Mouse (Mus musculus) midbrain, embryonic 15.5 days (tissue): ENCODE results near the gene Comp. TPM values are rescaled to one million over a fixed set of nuclear protein-coding genes. Genes with fewer than 3 reads are reported as not detected.
A peak's percentile ranks its signal among the peaks of the same experiment; 100 is the strongest.

Experiments
- ATAC-seq: fragments of 200-750 bp; cut with Nextera tagmentation; replicated peaks from 2 replicates; pipeline ENCODE4 v1.8.0; 2017; ENCODE audit warnings: moderate TSS enrichment
- H3K27ac ChIP-seq: fragments of 300-500 bp; sonication (generic); 2 replicates; pipeline ENCODE4 v1.5.1; 2015; ENCODE audit warnings: mild to moderate bottlenecking, inconsistent platforms
- H3K27me3 ChIP-seq: fragments of 300-500 bp; sonication (generic); replicated peaks from 2 replicates; pipeline ENCODE4 v1.6.1; 2015; ENCODE audit warnings: inconsistent platforms
- H3K36me3 ChIP-seq: fragments of 300-500 bp; sonication (generic); replicated peaks from 2 replicates; pipeline ENCODE4 v1.6.1; 2015; ENCODE audit warnings: inconsistent platforms
- H3K4me1 ChIP-seq: fragments of 300-500 bp; sonication (generic); 2 replicates; pipeline ENCODE4 v1.6.1; 2015; ENCODE audit warnings: inconsistent platforms
- H3K4me2 ChIP-seq: fragments of 300-500 bp; sonication (generic); 2 replicates; pipeline ENCODE4 v1.6.1; 2015; ENCODE audit warnings: inconsistent platforms, mild to moderate bottlenecking, moderate library complexity
- H3K4me3 ChIP-seq: fragments of 300-500 bp; sonication (generic); 2 replicates; pipeline ENCODE4 v1.5.1; 2015; ENCODE audit warnings: mild to moderate bottlenecking, inconsistent platforms
- H3K9ac ChIP-seq: fragments of 300-500 bp; sonication (generic); 2 replicates; pipeline ENCODE4 v1.6.1; 2015; ENCODE audit warnings: mild to moderate bottlenecking, inconsistent platforms
- H3K9me3 ChIP-seq: fragments of 300-500 bp; sonication (generic); 2 replicates; pipeline ENCODE4 v1.6.1; 2016; ENCODE audit warnings: inconsistent platforms
- WGBS: fragments of 180-500 bp; shearing (Covaris S2); methylation state at CpG from one replicate; pipeline ENCODE4 v1.1.7; 2015; ENCODE audit warnings: mixed read lengths; 5-methylcytosine and 5-hydroxymethylcytosine counted together
- polyA plus RNA-seq: library from polyadenylated mRNA; unstranded; fragments of >200 nt; fragmentation: Nextera tagmentation; extraction: Ambion mirVana; gene quantifications from 2 replicates; pipeline ENCODE4 v1.2.1, GENCODE M21; 2015

Gene Comp
- polyA plus RNA-seq, 1 experiment from 2014 or later, result 0.57 TPM

DNA sequence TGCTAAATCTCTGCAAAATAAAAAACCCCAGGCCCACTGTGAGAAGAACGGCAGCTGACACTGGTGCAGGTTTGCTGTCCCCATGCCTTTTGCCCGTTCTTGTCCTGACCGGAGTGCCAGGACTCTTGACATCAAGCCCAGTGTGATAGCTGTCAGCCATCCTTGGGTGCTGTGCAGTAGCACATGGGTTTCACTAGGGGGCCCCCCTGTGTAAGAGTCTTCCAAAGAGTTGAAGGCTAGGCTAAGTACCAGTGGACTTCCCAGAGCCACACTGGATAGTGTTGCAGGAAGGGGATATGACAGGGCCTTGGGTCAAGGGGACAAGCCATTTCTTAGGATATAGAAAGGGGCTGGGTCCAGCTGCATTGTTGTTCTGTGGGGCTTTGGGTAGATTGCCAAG lies 9.9 kb downstream of the Comp start:
- Histone ChIP-seq H3K9ac (no peak overlapping the region), H3K27me3 (peaks cover 14% of the 10 kb centered on the region), H3K4me2 (no peak overlapping the region), H3K9me3 (no peaks in the 10 kb centered on the region), H3K36me3 (peaks cover 16% of the 10 kb centered on the region; the same call in 1 of the 2 replicates), H3K4me1 (no peaks in the 10 kb centered on the region), H3K4me3 (no peak overlapping the region), H3K27ac (no peak overlapping the region)
- 59% methylated on average over 3 of the region's 3 CpGs for WGBS
- peak; percentile 44; the same call in 1 of the 2 replicates for ATAC-seq

DNA sequence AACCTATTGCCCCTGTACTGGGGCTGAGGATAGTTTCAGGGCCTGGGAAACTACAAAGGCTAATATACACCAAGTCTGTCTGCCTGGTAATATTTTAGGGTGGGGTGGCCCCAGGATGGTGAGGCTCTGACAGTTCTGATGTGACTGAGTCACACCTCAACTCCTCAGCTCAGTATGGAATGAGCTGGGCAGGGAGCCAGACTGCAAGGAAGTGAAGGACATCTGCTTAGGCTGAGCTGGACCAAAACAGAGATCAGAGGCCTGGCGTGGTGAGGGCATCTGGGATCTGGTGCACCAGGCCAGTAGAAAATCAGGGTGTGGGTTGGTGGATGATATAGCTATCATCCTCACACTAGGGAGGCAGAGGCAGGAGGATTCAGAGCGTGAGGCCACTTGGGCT lies 16.3 kb downstream of the Comp start:
- Histone ChIP-seq H3K9me3 (no peaks in the 10 kb centered on the region), H3K9ac (no peak overlapping the region), H3K27me3 (no peaks in the 10 kb centered on the region), H3K36me3 (peaks cover 18% of the 10 kb centered on the region; the same call in 1 of the 2 replicates), H3K4me1 (no peaks in the 10 kb centered on the region), H3K4me3 (no peak overlapping the region), H3K27ac (no peak overlapping the region), H3K4me2 (no peak overlapping the region)
- no peak for ATAC-seq
- 98% methylated on average over 2 of the region's 2 CpGs for WGBS

DNA sequence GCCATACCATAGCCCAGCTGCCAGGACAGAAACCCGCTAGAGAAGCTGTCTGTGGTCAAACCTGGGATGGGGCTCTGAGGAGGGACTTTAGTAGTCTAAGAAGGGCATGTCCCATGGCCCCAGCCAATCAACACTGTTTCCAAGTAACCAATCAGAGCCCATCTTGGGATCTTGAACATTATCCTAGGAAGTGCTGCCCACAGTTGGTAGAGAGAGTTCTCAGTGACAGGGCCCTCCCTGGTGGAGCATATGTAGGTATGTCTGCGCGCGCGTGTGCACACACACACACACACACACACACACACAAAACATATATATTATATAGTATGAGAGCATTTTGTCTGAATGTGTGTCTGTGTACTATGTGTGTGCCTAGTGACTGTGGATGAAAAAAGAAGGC lies 19.7 kb downstream of the Comp start:
- no peak for ATAC-seq
- no peak overlapping the region for H3K4me3 ChIP-seq
- WGBS, result 79% methylated on average over 5 of the region's 5 CpGs
- H3K27me3 ChIP-seq, result no peaks in the 10 kb centered on the region
- no peak overlapping the region for H3K4me2 ChIP-seq
- no peak overlapping the region for H3K27ac ChIP-seq
- H3K4me1 ChIP-seq, result no peaks in the 10 kb centered on the region
- H3K9me3 ChIP-seq, result no peaks in the 10 kb centered on the region
- no peak overlapping the region for H3K9ac ChIP-seq
- H3K36me3 ChIP-seq, result peaks cover 3% of the 10 kb centered on the region; the same call in 1 of the 2 replicates

DNA sequence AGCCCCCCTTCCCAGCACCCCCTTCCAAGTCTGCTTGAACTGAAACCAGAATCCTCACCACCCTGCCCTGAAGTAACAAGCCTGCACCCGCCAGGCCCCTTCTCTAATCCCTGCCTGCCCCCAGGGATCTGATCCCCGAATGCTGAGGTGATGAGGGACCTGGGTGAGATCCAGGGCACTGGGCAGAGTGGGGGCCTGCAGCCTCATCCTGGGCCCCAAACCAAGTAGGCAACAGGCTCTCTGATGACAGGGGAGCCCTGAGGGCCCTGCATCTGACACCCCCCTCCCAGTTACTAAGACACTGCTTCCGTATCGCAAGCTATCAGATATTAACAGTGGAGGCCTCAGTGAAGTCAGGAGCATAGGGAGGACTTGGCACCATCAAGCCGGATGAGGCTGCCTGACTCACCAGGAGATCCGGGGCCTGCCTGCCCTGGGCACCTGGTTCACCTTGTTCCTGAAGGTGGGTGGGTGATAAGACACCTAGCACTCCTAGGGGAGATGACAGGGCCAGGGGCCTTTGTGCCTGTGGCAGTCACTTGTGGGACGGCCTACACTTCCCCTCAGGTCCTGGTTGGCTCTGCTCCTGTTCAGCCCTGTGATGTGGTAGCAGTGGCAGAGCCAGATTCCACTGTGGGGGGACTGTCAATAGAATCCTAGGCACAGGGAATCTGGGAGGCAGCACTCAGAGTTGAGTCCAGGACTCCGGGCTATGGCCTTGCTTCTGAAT lies 21.1 kb downstream of the Comp start:
- Histone ChIP-seq H3K4me2 (no peak overlapping the region), H3K36me3 (no peaks in the 10 kb centered on the region; the same call in 1 of the 2 replicates), H3K9me3 (no peaks in the 10 kb centered on the region), H3K4me3 (no peak overlapping the region), H3K9ac (no peak overlapping the region), H3K27ac (no peak overlapping the region), H3K27me3 (no peaks in the 10 kb centered on the region), H3K4me1 (no peaks in the 10 kb centered on the region)
- ATAC-seq, result no peak
- 86% methylated on average over 8 of the region's 8 CpGs for WGBS

DNA sequence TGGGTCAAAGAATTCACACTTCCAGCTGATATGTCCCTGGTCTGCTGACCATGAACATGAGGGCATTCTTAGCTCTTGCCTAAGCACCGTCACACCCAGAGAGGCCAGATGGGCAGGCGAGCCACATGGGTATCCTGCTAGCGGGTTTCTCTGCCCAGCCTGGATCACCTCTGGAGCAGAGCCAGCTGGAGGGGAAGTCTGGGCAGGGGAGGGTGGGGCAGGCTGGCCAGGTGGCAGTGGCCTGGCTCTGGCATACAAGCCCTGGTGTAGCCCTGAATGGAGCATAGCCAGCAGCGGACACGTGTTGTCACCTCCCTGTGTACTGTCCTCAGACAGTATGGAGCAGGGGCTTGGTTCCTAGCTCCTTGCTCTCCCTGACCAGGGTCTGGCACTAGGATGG lies 22.3 kb downstream of the Comp start:
- no peak overlapping the region for H3K27ac ChIP-seq
- H3K27me3 ChIP-seq, result no peaks in the 10 kb centered on the region
- ATAC-seq, result 0 out of 2 replicates have a peak, but pooled peaks have one; percentile 35
- no peak overlapping the region for H3K9ac ChIP-seq
- no peaks in the 10 kb centered on the region for H3K4me1 ChIP-seq
- 76% methylated on average over 5 of the region's 5 CpGs for WGBS
- no peaks in the 10 kb centered on the region for H3K9me3 ChIP-seq
- H3K36me3 ChIP-seq, result peaks cover 6% of the 10 kb centered on the region; the same call in 1 of the 2 replicates
- no peak overlapping the region for H3K4me3 ChIP-seq
- no peak overlapping the region for H3K4me2 ChIP-seq

DNA sequence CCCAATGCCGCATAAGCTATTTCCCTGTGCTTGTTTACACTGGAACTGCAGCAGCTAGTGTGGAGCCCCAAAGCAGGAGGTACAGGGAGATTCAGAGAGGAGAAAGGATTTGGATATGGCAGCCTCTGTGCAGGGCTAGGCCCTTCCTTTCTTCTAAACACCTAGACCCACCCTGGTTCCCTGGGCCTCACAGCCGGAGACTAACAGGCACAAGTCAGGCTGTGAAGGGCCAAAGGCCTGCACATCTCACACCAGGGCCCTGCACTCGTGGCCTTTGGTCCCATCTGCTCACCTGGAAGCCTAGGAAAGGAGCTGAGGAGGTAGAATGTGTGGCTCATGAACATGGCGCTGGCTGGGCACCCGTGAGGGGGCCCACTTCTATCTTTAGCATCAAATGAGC lies 22.8 kb downstream of the Comp start:
- H3K4me1 ChIP-seq, result no peaks in the 10 kb centered on the region
- peaks cover 6% of the 10 kb centered on the region; the same call in 1 of the 2 replicates for H3K36me3 ChIP-seq
- 80% methylated on average over 5 of the region's 5 CpGs for WGBS
- no peak for ATAC-seq
- H3K4me2 ChIP-seq, result no peak overlapping the region
- H3K27ac ChIP-seq, result no peak overlapping the region
- H3K9me3 ChIP-seq, result no peaks in the 10 kb centered on the region
- H3K27me3 ChIP-seq, result no peaks in the 10 kb centered on the region
- no peak overlapping the region for H3K4me3 ChIP-seq
- no peak overlapping the region for H3K9ac ChIP-seq

DNA sequence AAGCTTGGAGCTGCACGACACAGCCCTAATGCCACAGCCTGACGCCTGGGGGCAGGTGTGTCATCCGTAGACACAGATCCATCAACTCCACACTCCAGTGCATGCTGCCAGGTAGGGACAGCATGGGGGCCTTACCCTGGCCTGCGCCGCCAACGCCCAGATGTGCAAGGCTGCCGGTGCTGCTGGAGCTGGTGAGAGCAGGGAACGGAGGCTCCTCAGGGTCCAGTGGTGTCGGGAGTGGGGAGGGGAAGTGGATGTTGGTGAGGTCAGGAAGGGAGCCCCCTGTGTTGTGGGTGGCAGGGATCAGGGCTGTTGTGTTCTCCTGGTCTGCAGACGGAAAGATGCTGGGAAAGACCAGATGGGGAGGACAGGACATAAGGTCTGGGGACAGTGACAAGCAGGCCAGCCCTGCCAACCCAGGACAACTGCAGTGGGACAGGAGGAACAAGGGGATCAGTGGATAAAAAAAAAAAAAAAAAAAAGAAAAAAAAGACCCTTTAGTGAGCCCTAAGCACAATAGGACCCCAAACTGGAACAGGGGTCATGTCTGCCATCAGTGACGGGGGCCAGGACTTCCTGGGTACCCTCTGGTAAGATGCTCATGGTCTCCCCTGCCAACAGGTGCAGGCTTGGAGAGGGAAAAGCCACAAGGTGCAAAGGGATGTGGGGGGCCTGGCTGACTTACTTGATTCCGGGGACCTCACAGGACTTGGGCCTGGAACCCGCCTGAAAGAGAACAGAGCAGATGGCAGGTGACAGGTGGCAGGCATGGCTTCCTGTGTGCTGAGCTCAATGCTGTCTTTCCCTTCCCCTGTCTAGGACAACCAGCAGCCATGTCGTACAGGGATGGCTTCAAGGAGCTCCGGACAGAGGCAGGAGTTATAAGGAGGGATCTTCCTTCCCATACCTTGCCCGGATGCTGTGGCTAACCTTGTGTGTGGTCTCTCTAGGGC lies 24.5 kb downstream of the Comp start:
- ATAC-seq, result no peak
- no peaks in the 10 kb centered on the region for H3K9me3 ChIP-seq
- no peak overlapping the region for H3K27ac ChIP-seq
- no peak overlapping the region for H3K4me3 ChIP-seq
- H3K9ac ChIP-seq, result no peak overlapping the region
- WGBS, result 88% methylated on average over 16 of the region's 16 CpGs
- H3K4me2 ChIP-seq, result no peak overlapping the region
- no peaks in the 10 kb centered on the region for H3K4me1 ChIP-seq
- H3K36me3 ChIP-seq, result 0 out of 2 replicates have a peak, but pooled peaks cover 6% of the 10 kb centered on the region
- no peaks in the 10 kb centered on the region for H3K27me3 ChIP-seq

DNA sequence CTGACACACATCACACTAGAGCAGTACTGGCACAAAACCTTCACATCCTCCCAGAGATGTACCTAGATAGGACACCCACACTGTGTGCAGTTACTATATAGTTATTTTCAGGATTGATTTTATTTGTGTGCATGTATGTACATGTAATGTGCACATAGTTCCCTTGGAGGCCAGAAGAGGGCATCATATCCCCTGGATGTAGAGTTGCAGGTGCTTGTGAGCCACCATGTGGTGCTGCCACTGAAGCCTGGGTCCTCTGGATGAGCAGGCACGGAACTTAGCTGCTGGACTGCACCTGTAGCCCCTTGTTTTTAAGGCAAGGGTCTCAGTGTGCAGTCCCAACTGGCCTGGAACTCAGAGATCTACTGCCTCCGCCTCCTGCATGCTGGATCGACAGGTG lies 30.9 kb downstream of the Comp start:
- Histone ChIP-seq H3K9me3 (no peaks in the 10 kb centered on the region), H3K27me3 (no peaks in the 10 kb centered on the region), H3K9ac (no peak overlapping the region), H3K4me2 (no peak overlapping the region), H3K4me3 (no peak overlapping the region), H3K27ac (no peak overlapping the region), H3K4me1 (peaks cover 14% of the 10 kb centered on the region), H3K36me3 (peaks cover 13% of the 10 kb centered on the region; the same call in 1 of the 2 replicates)
- WGBS, result 93% methylated on average over 3 of the region's 3 CpGs
- ATAC-seq, result no peak

DNA sequence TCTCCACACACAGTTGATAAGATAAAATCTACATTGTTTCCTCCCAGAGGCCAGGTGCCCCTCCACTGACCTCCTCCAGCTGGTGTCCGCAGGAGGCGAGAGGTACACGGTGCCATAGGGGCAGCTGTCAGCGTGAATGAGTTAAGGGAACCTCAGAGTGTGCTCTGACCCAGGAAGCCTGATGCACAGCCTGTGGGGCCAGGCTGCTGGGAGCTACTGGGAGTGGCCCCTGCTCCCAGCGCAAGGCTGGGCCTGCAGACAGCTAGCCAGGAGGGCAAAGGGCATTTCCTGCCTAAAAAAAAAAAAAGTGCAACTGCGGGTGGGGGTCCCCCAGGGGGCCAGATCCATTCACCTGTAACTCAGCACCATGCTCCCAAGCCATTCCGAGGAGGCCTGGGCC lies 31.8 kb downstream of the Comp start:
- no peak overlapping the region for H3K4me2 ChIP-seq
- ATAC-seq, result no peak

DNA sequence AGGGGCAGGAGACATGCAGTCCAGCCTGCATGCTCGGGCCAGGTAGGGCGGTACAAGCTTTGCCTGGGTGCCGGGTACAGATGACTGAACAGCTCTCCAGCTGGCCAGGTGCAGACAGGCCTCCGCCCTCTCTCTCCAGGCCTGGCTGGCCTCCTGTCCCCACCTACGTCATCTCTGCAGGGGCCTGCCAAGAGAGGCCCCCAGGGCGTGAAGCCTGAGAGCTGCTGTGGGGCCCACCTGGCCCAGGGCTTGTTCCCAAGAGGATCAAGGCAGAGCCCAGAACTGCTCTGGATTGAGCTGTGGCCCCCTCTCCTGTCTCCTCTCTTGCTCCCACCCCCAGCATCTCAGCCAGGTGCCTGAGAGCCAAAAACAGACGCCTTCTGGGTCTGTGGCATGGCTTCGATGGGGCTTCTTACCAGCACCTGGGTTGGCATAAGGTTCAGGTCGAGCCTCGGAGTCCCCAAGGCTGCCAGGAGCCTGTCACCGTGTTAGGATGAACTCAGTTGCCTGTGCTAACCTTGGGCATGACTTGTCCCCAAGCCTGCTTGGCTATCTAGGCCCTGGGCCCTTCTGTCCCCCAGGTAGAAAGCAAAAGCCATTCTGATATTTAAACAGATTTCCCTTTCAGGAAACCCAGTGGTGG lies 33.2 kb downstream of the Comp start:
- Histone ChIP-seq H3K4me2 (no peak overlapping the region), H3K27ac (no peak overlapping the region), H3K9me3 (no peaks in the 10 kb centered on the region), H3K4me1 (peaks cover 19% of the 10 kb centered on the region), H3K27me3 (no peaks in the 10 kb centered on the region), H3K4me3 (no peak overlapping the region), H3K9ac (no peak overlapping the region), H3K36me3 (peaks cover 6% of the 10 kb centered on the region; the same call in 1 of the 2 replicates)
- no peak for ATAC-seq
- 83% methylated on average over 11 of the region's 11 CpGs for WGBS

More for the DNA sequence above, 31.8 kb downstream of the Comp start:
- no peak overlapping the region for H3K4me3 ChIP-seq
- 75% methylated on average over 7 of the region's 7 CpGs for WGBS
- H3K9me3 ChIP-seq, result no peaks in the 10 kb centered on the region
- no peak overlapping the region for H3K27ac ChIP-seq
- H3K9ac ChIP-seq, result no peak overlapping the region
- H3K4me1 ChIP-seq, result peaks cover 19% of the 10 kb centered on the region
- H3K36me3 ChIP-seq, result peaks cover 9% of the 10 kb centered on the region; the same call in 1 of the 2 replicates
- no peaks in the 10 kb centered on the region for H3K27me3 ChIP-seq

DNA sequence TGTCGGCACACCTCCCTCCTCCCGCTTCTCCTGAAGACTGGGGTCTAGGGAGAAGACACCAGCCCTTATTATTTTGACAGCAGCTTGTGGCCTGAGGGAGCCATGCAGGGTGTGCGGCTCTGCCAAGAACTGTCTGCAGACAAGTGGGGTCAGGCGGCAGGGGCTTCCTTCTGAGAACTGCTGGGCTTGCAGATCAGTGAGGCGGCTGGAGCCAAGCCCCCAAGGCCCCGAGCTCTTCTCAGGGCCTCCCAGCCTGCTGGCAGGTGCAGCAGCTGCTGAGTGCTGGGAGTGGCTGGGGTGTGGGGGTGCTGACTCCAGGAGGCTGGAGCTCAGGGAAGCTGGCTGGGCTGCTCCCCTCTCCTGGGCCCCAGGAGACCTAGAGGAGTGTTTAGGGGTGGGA lies 34.9 kb downstream of the Comp start:
- peaks cover 6% of the 10 kb centered on the region; the same call in 1 of the 2 replicates for H3K36me3 ChIP-seq
- no peak overlapping the region for H3K4me2 ChIP-seq
- H3K27me3 ChIP-seq, result no peaks in the 10 kb centered on the region
- peaks cover 19% of the 10 kb centered on the region for H3K4me1 ChIP-seq
- ATAC-seq, result peak; percentile 58
- no peak overlapping the region for H3K9ac ChIP-seq
- WGBS, result 24% methylated on average over 6 of the region's 6 CpGs
- H3K4me3 ChIP-seq, result no peak overlapping the region
- no peaks in the 10 kb centered on the region for H3K9me3 ChIP-seq
- H3K27ac ChIP-seq, result peak overlapping the region; percentile 65

DNA sequence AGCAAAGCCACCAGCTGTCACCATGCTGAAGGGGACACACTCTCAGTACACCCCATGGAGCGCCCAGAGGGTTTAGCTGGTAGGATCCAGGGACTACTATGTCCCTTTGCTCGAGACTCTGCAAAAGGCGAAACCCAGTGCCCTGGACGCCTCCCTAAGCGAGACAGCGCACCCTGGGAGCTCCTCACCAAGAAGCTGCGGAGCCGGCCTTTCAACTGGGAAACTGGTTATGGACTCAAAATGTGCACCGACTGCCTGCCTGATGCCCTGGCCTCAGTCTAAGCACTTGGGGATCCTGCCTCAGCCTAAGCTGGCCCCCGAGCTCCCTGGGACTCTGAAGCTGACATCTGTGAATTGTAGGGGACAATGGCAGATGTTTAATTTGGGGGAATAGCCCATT lies 35.7 kb downstream of the Comp start:
- H3K9ac ChIP-seq, result no peak overlapping the region
- peak overlapping the region; percentile 65 for H3K27ac ChIP-seq
- ATAC-seq, result no peak
- H3K4me1 ChIP-seq, result peaks cover 19% of the 10 kb centered on the region
- peaks cover 6% of the 10 kb centered on the region; the same call in 1 of the 2 replicates for H3K36me3 ChIP-seq
- no peak overlapping the region for H3K4me2 ChIP-seq
- H3K4me3 ChIP-seq, result no peak overlapping the region
- 71% methylated on average over 10 of the region's 10 CpGs for WGBS
- no peaks in the 10 kb centered on the region for H3K27me3 ChIP-seq
- H3K9me3 ChIP-seq, result no peaks in the 10 kb centered on the region
